Mouse (Mus musculus) midbrain, embryonic 10.5 days (tissue): Measurements from ENCODE around the gene Slc40a1. TPM values are rescaled to one million over a fixed set of nuclear protein-coding genes. Genes with fewer than 3 reads are reported as not detected.

Experiments
- DNase-seq: peaks from one replicate; pipeline ENCODE4 v3.0.0-alpha.2; 2017; ENCODE audit warnings: low spot score
- H3K27ac ChIP-seq: fragments of 300-500 bp; sonication (generic); replicated peaks from 2 replicates; pipeline ENCODE4 v1.5.1; 2016; ENCODE audit warnings: mild to moderate bottlenecking
- H3K27me3 ChIP-seq: fragments of 300-500 bp; sonication (generic); 2 replicates; pipeline ENCODE4 v1.6.1; 2016; ENCODE audit warnings: low read depth, mild to moderate bottlenecking; ENCODE audit not compliant: poor library complexity, severe bottlenecking
- H3K36me3 ChIP-seq: fragments of 300-500 bp; sonication (generic); 2 replicates; pipeline ENCODE4 v1.6.1; 2016; ENCODE audit warnings: mild to moderate bottlenecking, moderate library complexity
- H3K4me1 ChIP-seq: fragments of 300-500 bp; sonication (generic); 2 replicates; pipeline ENCODE4 v1.6.1; 2016
- H3K4me3 ChIP-seq: fragments of 300-500 bp; sonication (generic); 2 replicates; pipeline ENCODE4 v1.5.1; 2016; ENCODE audit warnings: mild to moderate bottlenecking, moderate library complexity
- H3K9me3 ChIP-seq: fragments of 300-500 bp; sonication (generic); replicated peaks from 2 replicates; pipeline ENCODE4 v1.6.1; 2016; ENCODE audit warnings: mild to moderate bottlenecking
- WGBS: fragments of 180-500 bp; shearing (Covaris S2); methylation state at CpG from one replicate; pipeline ENCODE4 v1.1.7; 2016; 5-methylcytosine and 5-hydroxymethylcytosine counted together
- polyA plus RNA-seq: library from polyadenylated mRNA; unstranded; fragments of >200 nt; fragmentation: Nextera tagmentation; extraction: Ambion mirVana; gene quantifications from 2 replicates; pipeline ENCODE4 v1.2.1, GENCODE M21; 2016

Slc40a1 gene
- polyA plus RNA-seq, 1 experiment from 2014 or later: 9.0 TPM

- H3K27me3 ChIP-seq: no peaks in the 10 kb centered on the region
- no peak for DNase-seq
- no peaks in the 10 kb centered on the region for H3K4me1 ChIP-seq
- no peaks in the 10 kb centered on the region for H3K36me3 ChIP-seq
- no peak overlapping the region for H3K27ac ChIP-seq
- no peaks in the 10 kb centered on the region for H3K9me3 ChIP-seq
- 80% methylated on average over 3 of the region's 3 CpGs for WGBS
- H3K4me3 ChIP-seq: no peak overlapping the region
Measured at GRCm38 (mm10) chr1:45916174-45916573, 10.1 kb downstream of the Slc40a1 start.

DNA sequence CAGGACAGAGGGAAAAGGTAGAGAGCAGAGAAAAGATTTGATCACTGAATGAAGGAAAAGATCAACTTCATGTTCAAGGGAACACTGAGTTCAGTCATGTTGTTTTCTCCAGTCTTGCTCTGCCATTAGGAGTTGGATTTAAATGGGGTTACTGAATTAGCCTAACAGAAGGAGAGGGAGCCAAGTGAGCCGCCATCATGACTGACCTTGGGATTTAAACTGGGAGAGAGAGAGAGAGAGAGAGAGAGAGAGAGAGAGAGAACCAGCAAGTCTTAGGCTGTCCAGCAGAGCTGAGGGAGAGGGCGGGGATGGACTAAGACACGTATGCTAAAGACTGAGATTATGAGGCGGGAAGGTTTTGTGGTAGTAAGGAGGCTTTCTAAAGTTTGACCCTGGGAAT, 12.1 kb downstream of the Slc40a1 start:
- DNase-seq: no peak
- 94% methylated on average over 4 of the region's 4 CpGs for WGBS
- H3K4me3 ChIP-seq: no peak overlapping the region

GRCm38 (mm10) chr1:45905107-45905821, 21.1 kb downstream of the Slc40a1 start:
- Histone ChIP-seq H3K36me3 (no peaks in the 10 kb centered on the region), H3K4me3 (no peak overlapping the region), H3K27me3 (no peaks in the 10 kb centered on the region), H3K27ac (0 out of 2 replicates have a peak overlapping the region, but pooled peaks have one; percentile 0), H3K9me3 (no peaks in the 10 kb centered on the region), H3K4me1 (peaks cover 12% of the 10 kb centered on the region)
- WGBS: 19% methylated on average over 5 of the region's 5 CpGs
- peak; percentile 25 for DNase-seq

More for the DNA sequence above, 12.1 kb downstream of the Slc40a1 start:
- no peaks in the 10 kb centered on the region for H3K9me3 ChIP-seq
- H3K27ac ChIP-seq: no peak overlapping the region
- H3K4me1 ChIP-seq: no peaks in the 10 kb centered on the region
- H3K36me3 ChIP-seq: no peaks in the 10 kb centered on the region
- no peaks in the 10 kb centered on the region for H3K27me3 ChIP-seq

DNA sequence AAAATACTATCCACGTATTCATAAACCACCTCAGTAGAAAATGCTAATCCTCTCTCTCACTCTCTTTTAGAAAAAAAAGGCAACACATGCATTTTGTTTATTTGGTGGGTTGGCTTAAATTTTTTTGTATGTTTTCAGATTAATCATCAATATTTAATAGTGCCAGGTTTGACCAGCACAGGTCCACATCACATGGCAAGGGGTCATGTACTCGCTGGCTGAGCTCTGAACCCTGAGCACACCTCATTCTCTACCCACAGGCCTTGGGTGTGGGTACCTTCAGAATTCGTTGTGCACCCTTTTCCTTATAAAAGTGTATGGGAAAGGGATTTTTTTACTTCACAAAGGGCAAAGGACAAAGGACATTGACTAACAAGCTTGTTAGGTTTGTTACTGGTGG, 22.2 kb downstream of the Slc40a1 start:
- DNase-seq: no peak
- no peak overlapping the region for H3K27ac ChIP-seq
- H3K4me1 ChIP-seq: peaks cover 12% of the 10 kb centered on the region
- 85% methylated on average over 3 of the region's 3 CpGs for WGBS
- H3K36me3 ChIP-seq: no peaks in the 10 kb centered on the region
- H3K4me3 ChIP-seq: no peak overlapping the region
- no peaks in the 10 kb centered on the region for H3K27me3 ChIP-seq
- no peaks in the 10 kb centered on the region for H3K9me3 ChIP-seq

DNA sequence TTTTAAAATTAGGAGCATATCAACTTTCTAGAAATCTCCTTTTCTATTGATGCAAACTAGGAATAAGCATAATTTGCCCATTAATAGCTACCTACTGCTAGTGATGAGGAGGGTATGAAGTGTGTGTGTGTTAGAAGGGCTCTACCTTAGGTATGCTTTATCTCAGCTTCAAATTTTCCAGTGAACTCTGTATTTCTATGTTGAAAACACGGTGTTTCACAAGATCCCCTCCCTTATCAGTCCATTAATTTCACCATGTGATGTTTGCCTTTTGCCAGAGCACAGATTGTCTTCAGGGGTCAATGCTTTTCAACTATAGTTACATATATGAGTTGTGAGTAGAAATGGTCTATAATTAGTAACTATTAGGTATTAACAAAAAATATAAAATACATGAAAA, 28.3 kb downstream of the Slc40a1 start:
- no peak for DNase-seq
- no peak overlapping the region for H3K27ac ChIP-seq
- no peaks in the 10 kb centered on the region for H3K4me1 ChIP-seq
- WGBS: 50% methylated on average over 1 of the region's 1 CpGs
- H3K9me3 ChIP-seq: no peaks in the 10 kb centered on the region
- no peaks in the 10 kb centered on the region for H3K36me3 ChIP-seq
- no peak overlapping the region for H3K4me3 ChIP-seq
- H3K27me3 ChIP-seq: no peaks in the 10 kb centered on the region

DNA sequence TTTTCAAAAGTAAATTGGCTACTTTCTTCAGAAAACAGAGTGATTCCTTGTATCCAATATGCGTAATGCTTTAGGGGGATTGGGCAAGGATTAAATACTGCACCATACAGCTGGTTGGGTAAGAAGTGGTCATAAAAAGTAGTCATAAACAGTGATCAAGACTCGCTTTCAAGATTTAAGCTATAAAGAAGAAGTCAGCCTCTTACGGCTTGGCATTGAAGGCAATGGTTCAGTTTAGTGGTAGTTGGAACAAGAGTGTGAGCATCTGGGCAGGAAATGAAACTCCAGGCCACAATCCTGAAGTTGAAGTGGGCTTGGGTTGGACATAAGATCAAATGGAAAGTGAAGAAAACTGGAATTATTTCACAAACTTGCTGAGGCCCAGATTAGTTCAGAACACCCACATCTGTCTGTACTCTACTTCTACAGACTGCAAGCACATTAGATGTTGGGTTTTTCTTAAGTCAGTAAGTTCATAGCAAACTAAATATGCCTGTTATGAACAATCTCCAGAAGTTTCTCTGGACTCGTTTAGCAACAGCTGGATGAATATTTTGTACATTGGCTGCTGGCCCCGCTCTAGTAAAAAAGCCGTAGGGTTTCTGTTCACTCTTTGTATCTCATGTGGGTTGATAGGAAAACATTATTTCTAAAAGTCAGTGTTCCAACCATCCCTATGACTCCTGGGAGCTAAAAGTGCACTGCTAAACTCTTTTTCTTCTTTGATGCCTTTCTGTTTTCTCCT, 32.0 kb downstream of the Slc40a1 start:
- no peak for DNase-seq
- Histone ChIP-seq H3K27me3 (no peaks in the 10 kb centered on the region), H3K9me3 (no peaks in the 10 kb centered on the region), H3K27ac (no peak overlapping the region), H3K4me1 (no peaks in the 10 kb centered on the region), H3K4me3 (no peak overlapping the region), H3K36me3 (no peaks in the 10 kb centered on the region)
- 93% methylated on average over 6 of the region's 6 CpGs for WGBS

- Histone ChIP-seq H3K36me3 (no peaks in the 10 kb centered on the region), H3K27me3 (no peaks in the 10 kb centered on the region), H3K27ac (no peak overlapping the region), H3K4me1 (no peaks in the 10 kb centered on the region), H3K9me3 (no peaks in the 10 kb centered on the region), H3K4me3 (no peak overlapping the region)
- WGBS: 82% methylated on average over 2 of the region's 2 CpGs
- no peak for DNase-seq
Measured at GRCm38 (mm10) chr1:45891986-45892385, 34.3 kb downstream of the Slc40a1 start.

DNA sequence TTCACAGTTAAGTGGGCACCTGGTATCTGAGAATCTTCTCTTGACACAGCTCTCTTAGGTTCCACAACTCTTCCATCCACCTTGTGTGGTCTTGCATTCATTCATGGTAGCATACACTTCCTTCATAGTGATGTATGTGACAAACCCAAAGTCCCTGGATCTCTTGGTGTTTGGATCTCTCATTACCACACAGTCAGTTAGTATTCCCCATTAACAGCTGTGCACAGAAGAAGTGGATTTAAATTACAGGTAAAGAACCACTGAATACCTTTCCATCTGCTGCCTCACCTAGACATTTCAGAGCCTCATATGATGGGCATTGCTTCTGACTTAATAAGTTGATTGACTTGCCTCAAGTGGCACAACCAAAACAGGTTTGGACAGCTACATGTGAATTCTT, 36.1 kb downstream of the Slc40a1 start, which contains the start of gene Gm5269:
Gene Gm5269, minus strand, starts transcription at position 101 of the 400 bp plus-strand sequence.
- Histone ChIP-seq H3K27me3 (no peaks in the 10 kb centered on the region), H3K27ac (no peak within 1 kb of the TSS), H3K4me3 (no peak within 1 kb of the TSS), H3K36me3 (no peaks in the 10 kb centered on the region), H3K4me1 (no peaks in the 10 kb centered on the region), H3K9me3 (no peaks in the 10 kb centered on the region)
- DNase-seq: no peak

- DNase-seq: no peak
- no peak overlapping the region for H3K27ac ChIP-seq
- no peaks in the 10 kb centered on the region for H3K27me3 ChIP-seq
- no peaks in the 10 kb centered on the region for H3K4me1 ChIP-seq
- H3K36me3 ChIP-seq: no peaks in the 10 kb centered on the region
- no peaks in the 10 kb centered on the region for H3K9me3 ChIP-seq
- H3K4me3 ChIP-seq: no peak overlapping the region
- WGBS: 92% methylated on average over 9 of the region's 9 CpGs
Measured at GRCm38 (mm10) chr1:45886800-45887199, 39.5 kb downstream of the Slc40a1 start.

GRCm38 (mm10) chr1:45883378-45883777, 42.9 kb downstream of the Slc40a1 start:
- no peaks in the 10 kb centered on the region for H3K4me1 ChIP-seq
- no peak overlapping the region for H3K4me3 ChIP-seq
- no peak overlapping the region for H3K27ac ChIP-seq
- H3K9me3 ChIP-seq: no peaks in the 10 kb centered on the region
- no peak for DNase-seq
- no peaks in the 10 kb centered on the region for H3K36me3 ChIP-seq
- H3K27me3 ChIP-seq: no peaks in the 10 kb centered on the region

- H3K36me3 ChIP-seq: no peaks in the 10 kb centered on the region
- no peaks in the 10 kb centered on the region for H3K9me3 ChIP-seq
- 65% methylated on average over 6 of the region's 6 CpGs for WGBS
- H3K4me1 ChIP-seq: no peaks in the 10 kb centered on the region
- no peak overlapping the region for H3K4me3 ChIP-seq
- H3K27ac ChIP-seq: no peak overlapping the region
- DNase-seq: no peak
- no peaks in the 10 kb centered on the region for H3K27me3 ChIP-seq
Measured at GRCm38 (mm10) chr1:45882076-45882475, 44.2 kb downstream of the Slc40a1 start.

DNA sequence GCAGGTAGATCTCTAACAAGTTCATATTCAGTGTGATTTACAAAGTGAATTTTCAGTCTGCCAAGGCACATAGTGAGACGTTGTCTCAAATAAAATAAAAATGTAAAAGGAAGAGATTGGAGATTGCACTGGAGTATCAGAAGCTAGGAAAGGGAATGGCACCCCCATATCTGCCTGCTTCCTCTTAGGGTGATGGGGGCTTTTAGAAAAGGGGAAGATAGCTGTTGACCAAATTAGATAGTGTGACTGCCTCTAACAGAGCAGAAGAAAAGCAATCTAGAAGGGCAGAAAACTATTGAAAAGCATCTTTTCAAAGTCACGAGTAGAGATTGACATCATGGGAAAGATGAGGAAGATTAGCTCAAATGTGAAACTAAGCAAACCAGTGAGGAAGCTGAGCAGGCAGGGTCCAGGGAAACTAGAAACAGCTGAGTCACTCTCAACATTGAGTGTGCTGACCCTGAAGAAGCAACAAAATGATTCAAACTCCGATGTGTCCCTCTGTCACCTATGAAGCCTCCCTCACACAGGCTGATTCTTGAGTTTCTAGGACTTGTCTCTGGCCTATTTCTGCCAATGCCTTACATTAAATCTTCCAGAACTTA, 45.0 kb downstream of the Slc40a1 start:
- no peaks in the 10 kb centered on the region for H3K4me1 ChIP-seq
- no peaks in the 10 kb centered on the region for H3K9me3 ChIP-seq
- 86% methylated on average over 3 of the region's 3 CpGs for WGBS
- H3K27me3 ChIP-seq: no peaks in the 10 kb centered on the region
- no peak overlapping the region for H3K27ac ChIP-seq
- DNase-seq: no peak
- no peak overlapping the region for H3K4me3 ChIP-seq
- H3K36me3 ChIP-seq: no peaks in the 10 kb centered on the region

DNA sequence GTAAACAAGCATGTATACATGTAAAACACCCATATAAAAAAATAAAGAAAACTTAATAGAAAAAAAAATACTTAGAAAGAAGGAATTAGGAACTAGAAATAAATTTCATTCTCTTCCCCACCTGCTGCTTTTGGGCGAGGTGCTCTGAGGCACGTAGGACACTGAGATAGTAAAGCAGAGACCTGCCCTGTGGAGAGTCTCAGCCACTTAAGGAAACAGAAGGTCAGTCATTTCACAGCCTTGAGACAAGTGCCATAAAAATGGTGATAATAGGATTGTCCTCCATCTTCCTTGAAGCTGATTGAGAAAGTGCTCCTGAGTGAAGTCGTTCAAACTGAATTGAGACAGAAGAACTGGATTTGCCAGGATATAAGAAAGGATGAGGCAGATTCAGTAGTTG, 48.9 kb downstream of the Slc40a1 start:
- no peak for DNase-seq
- Histone ChIP-seq H3K9me3 (no peaks in the 10 kb centered on the region), H3K27ac (no peak overlapping the region), H3K4me1 (no peaks in the 10 kb centered on the region), H3K4me3 (no peak overlapping the region), H3K36me3 (no peaks in the 10 kb centered on the region), H3K27me3 (no peaks in the 10 kb centered on the region)
- WGBS: 88% methylated on average over 3 of the region's 3 CpGs
